Mouse (Mus musculus) testis, postnatal 14 days (tissue): Measurements from ENCODE around the gene Ugt1a1.
A peak's percentile ranks its signal among the peaks of the same experiment; 100 is the strongest.
"Not testable (repeated sequence)": the region's sequence is repeated elsewhere in the genome, so short reads cannot be mapped to it uniquely, and the experiment has no call there.

Source experiments
- DNase-seq: peaks from one replicate; pipeline ENCODE4 v3.0.0; 2021; ENCODE audit warnings: low spot score

Gene Ugt1a1

GRCm38 (mm10) chr1:88211812-88212211, at the start of gene Ugt1a1:
Gene Ugt1a1 (plus strand): TSS chr1:88211959.
- DNase-seq = peak; percentile 8

- DNase-seq = no peak
These were observed 46.0 kb upstream of the Ugt1a1 start, which contains the start of gene Ugt1a5 for GRCm38 (mm10) chr1:88165711-88166110. Gene Ugt1a5 (plus strand): TSS chr1:88166012.

GRCm38 (mm10) chr1:88172190-88172589, 39.6 kb upstream of the Ugt1a1 start:
- DNase-seq = not testable (repeated sequence)

- no peak for DNase-seq
These were observed 32.1 kb upstream of the Ugt1a1 start for GRCm38 (mm10) chr1:88179657-88180056.

GRCm38 (mm10) chr1:88186325-88186935, 25.3 kb upstream of the Ugt1a1 start:
- DNase-seq = no peak

GRCm38 (mm10) chr1:88192136-88192535, 19.6 kb upstream of the Ugt1a1 start:
- DNase-seq = no peak

GRCm38 (mm10) chr1:88195687-88196086, 16.1 kb upstream of the Ugt1a1 start:
- DNase-seq = no peak

- no peak for DNase-seq
These were observed 14.3 kb upstream of the Ugt1a1 start for GRCm38 (mm10) chr1:88197443-88197842.

- no peak for DNase-seq
These were observed 11.8 kb upstream of the Ugt1a1 start for GRCm38 (mm10) chr1:88199996-88200395.

- DNase-seq = no peak
These were observed 11.3 kb upstream of the Ugt1a1 start, which contains the start of gene Ugt1a2 for GRCm38 (mm10) chr1:88200456-88200855. Gene Ugt1a2 (plus strand): TSS chr1:88200601.

- DNase-seq = peak; percentile 92
These were observed 6.4 kb upstream of the Ugt1a1 start, which contains the start of gene Dnajb3 for GRCm38 (mm10) chr1:88205294-88205922. Gene Dnajb3 (minus strand): TSS chr1:88205782.

GRCm38 (mm10) chr1:88206843-88207479, 4.8 kb upstream of the Ugt1a1 start:
- no peak for DNase-seq

- DNase-seq = peak; percentile 9
These were observed 734 bp downstream of the Ugt1a1 start for GRCm38 (mm10) chr1:88212341-88213045.

GRCm38 (mm10) chr1:88213061-88213460, 1.3 kb downstream of the Ugt1a1 start:
- DNase-seq = no peak

GRCm38 (mm10) chr1:88213766-88214461, 2.2 kb downstream of the Ugt1a1 start:
- DNase-seq = peak; percentile 12

GRCm38 (mm10) chr1:88214462-88214952, 2.7 kb downstream of the Ugt1a1 start:
- no peak for DNase-seq

- peak; percentile 9 for DNase-seq
These were observed 4.0 kb downstream of the Ugt1a1 start for GRCm38 (mm10) chr1:88215466-88216380.

GRCm38 (mm10) chr1:88216551-88216950, 4.8 kb downstream of the Ugt1a1 start:
- DNase-seq = no peak

GRCm38 (mm10) chr1:88217144-88217543, 5.4 kb downstream of the Ugt1a1 start:
- DNase-seq = no peak

- DNase-seq = no peak
These were observed 5.8 kb downstream of the Ugt1a1 start for GRCm38 (mm10) chr1:88217576-88217975.

- no peak for DNase-seq
These were observed 6.3 kb downstream of the Ugt1a1 start for GRCm38 (mm10) chr1:88218051-88218450.
